Mouse (Mus musculus): ENCODE measurements around the gene Klf13.

Klf13 gene

DNA sequence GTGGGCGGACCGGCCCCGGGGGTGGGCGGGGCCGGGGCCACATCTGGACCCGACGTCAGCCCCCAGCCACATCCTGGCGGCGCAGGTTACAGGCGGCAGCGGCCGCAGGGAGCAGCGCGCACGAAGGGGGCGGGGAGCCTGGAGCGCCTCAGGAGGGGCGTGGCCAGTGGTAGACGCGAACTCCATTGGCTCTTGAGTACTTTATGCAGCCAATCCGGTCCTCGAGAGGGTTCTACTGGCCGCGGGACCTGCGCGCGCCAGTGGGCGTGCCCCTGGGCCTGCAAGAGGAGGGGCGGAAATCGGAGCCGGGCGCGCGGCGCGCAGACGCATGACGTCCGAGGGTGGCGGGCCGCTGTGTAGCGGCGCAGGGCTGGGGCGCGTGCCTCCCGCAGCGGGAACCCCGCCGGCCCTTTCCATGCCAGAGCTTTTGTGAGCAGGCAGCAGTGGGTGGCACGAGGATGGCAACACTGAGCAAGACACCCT, at the start of gene Klf13:
Gene Klf13 (minus strand): TSS at position 2 of the 483 bp plus-strand sequence.
- DNase-seq (ENCODE audit: low spot score), result peak; percentile 99

DNA sequence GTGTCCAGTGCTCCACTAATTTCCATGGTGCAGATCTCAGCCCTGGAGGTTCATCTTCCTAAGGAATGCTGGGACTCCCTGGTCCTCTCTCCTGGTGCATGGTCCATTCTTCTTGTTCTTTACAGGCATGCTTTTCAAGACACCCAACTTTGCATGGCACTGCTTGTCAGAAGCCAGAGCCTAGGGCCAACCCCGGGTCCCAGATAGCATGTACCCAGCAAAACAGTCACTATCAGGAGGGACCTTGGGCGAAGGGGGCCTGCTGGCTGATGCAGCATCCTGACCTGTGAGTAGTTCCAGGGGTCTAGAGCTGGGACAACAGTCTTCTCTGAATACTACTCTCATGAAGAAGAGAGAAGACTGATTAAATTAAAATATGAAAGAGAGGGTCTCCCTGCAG, 49.7 kb upstream of the Klf13 start:
- no peak for DNase-seq (ENCODE audit: low spot score)

DNA sequence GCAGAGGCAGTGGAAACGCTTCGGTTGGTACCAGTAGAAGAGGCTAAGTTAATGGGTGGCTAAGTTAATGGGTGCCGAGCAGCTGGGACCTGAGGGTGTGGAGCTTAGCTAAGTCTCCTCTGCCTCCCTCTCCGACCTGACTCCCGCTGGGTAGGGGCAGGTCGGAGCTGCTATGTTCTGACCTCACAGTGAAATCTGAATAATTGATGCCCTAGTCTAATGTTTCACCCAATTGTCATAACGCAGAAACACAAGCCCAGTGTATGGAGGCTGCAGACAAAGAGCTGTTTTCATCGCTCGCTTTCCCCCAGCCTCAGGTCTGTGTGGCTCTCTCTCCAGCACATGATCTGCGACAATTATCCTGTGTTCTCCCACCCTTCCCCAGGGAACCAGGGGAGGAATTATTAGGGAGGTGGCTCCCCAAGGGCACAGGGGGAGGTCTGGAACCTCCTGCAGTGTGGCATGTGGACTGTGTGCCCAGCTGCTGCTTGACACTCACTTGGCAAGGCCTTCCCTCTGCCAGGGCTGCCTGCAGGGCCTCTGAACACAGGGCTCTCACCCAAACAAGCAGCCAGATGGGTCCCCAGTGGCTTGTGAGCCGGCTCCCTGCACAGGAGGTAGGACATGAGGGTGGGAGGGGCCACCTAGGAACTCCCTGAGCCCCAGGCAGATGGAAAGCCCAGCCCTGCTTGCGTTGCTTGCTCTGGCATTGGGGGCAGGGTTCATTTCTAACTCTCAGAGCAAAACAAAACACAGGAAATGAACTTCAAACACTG, 47.9 kb upstream of the Klf13 start:
- peak; percentile 55 for DNase-seq (ENCODE audit: low spot score)

DNA sequence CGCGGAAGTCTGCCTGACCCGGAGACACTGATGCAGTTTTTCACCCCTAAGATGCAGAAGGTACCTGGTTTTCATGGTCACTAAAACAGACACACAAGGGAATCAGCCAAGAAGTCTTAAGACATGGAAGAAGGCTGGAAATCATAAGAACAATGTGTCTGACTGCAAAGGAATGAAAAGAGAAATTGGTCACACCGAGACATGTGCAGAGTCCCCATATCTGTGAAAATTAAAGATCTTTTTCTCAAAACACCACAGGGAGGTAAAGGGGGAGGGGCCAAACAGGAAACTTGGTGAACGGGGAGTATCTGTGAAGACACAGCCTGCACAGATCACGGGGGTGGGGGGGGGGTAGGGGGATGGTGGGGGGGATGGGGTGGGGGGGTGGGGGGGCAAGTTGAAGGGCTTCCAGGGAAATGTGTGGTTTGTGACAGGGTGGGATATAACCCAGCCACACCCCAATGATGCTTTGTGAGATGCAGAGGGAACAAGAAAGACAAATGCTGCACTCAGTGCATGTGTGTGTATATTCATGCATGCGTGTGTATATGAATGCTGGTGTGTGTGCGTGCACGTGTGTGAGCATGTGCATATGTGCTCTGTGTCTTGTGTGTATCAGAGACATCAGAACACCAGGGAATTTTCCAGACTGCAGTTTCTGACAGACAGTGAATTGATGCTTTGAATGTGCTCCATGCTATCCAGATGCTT, 47.1 kb upstream of the Klf13 start:
- no peak for DNase-seq (ENCODE audit: low spot score)

DNA sequence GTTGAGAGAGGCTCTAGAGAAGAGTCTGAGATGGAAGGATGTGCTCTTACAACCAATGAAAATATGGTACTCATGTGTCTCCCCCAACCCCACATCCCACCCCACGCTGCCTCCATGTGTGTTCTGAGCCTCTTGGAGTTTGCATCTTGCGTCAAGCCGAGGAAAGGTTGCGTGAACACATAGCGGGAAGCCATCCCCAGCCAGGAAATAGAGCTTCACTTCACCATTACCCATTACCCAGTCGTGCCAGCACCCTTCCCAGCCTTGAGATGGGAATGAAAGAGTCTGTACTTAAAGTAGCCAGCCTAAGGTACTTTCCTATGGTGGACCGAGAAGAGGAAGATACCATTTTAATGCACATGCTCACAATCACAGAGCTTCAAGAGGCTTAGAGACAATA, 46.6 kb upstream of the Klf13 start:
- DNase-seq (ENCODE audit: low spot score), result no peak

DNA sequence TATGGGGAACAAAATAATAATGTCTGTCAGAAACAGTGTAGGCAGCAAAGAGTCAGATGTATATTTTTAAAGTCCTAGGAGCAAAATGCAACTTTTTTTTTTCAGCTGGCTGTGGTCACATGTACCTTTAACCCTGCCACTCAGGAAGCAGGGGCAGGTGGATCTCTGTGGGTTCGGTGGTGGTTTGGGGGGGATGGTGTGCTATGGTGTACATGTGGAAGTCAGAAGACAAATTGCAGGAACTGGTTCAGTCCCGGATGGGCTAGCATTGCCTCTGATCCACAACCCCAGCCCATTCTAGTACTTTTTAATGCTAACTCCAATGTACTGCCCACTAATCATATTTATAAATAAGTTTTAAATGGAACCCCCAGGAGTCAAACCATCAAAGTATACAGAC, 45.6 kb upstream of the Klf13 start:
- DNase-seq (ENCODE audit: low spot score), result no peak

DNA sequence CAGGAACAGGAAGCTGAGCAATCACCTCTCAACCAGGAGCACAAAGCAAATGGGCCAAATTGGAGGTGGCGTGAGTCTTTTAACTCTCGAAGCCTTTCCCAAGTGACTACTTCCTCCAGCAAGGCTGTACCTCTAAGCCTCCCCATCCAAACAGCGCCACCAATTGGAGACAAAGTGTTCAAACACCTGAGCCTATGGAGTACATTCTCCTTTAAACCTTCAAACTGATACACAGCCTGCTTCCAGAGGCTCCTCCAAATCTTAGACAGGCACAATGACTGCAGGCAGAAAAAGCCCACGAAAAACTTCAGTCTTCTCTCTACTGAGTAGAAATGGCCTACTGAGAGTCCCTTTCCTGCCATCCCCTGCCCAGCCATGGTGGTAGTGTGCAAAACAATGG, 38.9 kb upstream of the Klf13 start:
- no peak for DNase-seq (ENCODE audit: low spot score)

DNA sequence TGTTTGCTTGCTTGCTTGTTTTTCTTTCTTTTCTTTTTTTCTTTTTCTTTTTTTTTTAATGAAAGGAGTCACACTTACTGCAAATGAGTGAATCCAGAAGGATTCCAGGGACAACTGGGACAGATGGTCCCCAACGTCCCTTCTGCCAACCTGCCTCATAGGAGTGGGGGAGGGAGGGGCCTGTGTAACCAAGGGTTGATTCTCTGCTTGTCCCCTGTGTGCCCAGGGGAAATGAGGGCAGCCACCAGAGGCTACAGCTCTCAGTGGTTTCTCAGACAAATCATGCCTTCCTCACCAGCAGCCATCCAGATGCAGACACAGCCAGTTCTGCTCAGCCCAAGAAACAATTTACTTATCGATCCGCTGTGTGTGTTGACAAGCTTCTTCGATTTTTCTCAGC, 32.3 kb upstream of the Klf13 start:
- no peak for DNase-seq (ENCODE audit: low spot score)

DNA sequence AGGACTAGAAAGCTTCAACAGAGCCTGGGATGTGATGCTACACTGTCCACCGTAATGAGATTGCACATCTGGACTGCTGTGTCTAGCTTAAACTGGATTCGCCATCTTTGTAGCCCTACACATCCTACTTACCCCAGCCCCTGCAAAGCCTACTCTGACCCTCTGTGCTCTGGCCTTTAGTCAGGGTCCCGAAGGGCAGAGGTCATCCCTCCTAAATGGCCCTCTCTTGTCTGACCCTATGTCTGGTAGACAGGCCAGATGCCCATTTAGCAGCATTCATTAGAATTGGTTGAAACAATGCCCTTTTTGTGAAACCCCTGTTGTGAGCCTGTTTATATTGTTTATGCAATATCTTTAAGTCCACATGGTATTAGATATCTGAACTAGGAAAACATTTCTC, 31.2 kb upstream of the Klf13 start:
- DNase-seq (ENCODE audit: low spot score), result no peak

DNA sequence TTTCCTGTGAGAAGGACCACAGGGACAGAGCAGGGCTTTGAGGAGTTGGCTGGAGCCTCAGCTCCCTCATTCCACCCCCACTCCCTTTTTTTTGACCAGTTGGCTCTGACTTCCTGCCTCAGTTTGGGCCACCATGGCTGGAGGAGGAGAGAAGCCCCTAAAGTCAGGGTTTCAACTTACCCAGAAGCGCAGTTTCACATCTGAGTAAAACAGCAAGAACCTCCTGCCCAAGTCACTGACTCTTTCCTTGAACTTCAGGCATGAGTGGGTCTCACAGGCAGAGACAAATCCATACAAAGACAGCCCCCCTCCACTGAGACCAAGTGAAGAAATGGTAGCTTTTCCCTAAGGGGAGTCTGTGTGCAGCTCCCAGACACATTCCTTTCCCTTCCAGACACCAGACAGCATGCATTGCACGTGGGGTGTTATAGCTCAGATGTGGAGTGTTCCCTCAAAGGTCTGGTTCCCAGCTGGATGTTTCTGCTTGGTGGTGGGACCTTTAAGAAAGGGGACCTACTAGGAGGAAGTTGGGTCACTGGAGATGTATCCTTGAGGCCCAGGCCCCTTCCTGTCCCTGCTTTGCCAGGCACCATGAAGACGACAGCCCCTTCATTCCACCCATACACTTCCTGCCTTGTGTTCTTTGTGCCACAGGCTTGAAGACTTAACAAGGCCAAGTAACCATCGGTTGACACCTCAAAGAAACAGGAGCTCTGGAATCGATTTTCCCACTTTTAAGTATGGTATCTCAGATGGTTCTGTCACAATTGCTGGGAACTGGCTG, 27.1 kb upstream of the Klf13 start:
- DNase-seq (ENCODE audit: low spot score), result no peak

DNA sequence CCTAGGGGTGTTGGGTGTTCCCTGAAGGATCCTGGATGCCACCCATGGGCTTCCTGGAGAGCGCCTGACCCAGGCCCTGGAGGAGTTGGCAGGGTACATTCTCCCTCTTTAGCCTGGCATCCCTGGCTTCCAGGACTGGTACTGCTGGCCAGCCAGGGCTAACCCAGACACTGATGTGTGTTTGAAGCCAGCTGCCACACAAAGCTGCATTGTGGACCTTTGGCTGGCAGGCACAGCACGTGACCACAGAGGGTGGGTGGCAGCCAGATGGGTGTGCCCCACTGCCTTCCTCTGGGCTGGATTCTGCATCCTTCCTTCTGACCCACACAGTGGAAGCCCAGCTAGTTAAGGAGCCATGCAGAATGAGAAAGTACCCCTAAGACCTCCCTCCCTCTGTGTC, 26.4 kb upstream of the Klf13 start:
- no peak for DNase-seq (ENCODE audit: low spot score)

DNA sequence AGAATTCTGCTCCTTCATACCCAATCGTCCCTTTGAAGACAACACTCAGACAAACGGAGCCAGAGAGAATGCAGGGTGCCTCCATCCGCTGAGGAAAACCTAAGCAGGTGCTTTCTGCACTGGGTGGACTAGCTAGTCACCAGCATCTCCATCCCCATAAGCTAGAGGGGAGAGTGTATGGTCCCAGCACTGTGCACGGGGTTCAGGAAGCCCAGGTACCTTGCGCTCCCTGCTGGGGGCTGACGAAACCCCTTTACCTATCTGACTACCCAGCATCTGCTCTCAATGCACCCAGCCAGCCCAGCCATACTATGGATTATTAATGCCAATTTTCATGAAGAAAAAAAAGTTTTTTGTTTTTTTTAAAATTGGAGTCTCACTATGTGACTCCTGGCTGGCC, 25.4 kb upstream of the Klf13 start:
- DNase-seq (ENCODE audit: low spot score), result no peak

DNA sequence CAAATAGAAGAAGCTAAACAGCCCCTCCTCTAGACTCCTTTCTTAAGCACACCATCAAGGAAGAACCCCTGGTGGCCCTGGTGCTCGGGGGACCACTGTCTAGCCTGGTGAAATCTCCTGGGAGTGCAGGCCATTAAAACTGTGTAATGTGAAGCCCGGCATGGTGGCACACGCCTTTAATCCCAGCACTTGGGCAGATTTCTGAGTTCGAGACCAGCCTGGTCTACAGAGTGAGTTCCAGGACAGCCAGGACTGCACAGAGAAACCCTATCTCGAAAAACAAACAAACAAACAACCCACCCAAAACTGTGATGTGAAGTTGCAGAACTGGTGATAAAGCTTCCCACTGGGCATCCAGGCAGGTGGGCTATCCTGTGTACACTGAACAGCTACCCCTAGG, 24.9 kb upstream of the Klf13 start:
- DNase-seq (ENCODE audit: low spot score), result no peak

DNA sequence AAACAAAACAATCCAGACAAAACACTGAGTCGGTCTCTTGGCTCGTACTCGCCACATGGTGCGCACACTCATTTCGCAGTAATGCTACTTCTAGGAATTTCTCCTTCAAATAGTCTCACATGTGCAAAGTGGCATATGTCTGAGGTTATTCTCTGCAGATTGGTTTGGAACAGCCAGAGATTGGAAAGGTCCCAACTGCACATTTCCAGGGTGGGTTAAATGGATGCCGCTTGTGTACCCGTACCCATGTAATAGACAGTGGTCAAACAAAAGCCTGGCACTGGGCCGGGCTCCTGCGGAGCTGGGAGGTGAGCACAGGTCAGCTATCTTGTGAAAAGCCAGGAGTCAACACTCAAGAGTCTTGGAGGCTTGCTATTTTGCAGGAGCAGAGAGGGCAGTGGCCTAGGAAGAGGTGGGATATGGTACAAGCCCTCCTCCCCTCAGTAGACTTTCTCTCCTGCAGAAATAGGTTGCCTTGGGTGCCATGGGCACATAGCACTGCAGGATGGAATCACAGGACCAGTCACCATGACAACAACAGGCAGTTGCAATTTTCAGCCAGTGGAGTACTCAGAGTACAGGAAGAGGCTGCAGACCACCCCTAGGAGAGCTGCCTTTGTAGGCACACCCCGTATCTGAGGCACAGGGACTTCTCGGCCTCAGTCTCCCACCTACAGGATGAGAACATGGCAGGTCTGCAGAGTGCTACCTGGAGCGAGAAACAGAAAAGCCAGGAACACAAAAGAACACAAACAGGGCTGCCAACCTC, 19.3 kb upstream of the Klf13 start:
- no peak for DNase-seq (ENCODE audit: low spot score)

DNA sequence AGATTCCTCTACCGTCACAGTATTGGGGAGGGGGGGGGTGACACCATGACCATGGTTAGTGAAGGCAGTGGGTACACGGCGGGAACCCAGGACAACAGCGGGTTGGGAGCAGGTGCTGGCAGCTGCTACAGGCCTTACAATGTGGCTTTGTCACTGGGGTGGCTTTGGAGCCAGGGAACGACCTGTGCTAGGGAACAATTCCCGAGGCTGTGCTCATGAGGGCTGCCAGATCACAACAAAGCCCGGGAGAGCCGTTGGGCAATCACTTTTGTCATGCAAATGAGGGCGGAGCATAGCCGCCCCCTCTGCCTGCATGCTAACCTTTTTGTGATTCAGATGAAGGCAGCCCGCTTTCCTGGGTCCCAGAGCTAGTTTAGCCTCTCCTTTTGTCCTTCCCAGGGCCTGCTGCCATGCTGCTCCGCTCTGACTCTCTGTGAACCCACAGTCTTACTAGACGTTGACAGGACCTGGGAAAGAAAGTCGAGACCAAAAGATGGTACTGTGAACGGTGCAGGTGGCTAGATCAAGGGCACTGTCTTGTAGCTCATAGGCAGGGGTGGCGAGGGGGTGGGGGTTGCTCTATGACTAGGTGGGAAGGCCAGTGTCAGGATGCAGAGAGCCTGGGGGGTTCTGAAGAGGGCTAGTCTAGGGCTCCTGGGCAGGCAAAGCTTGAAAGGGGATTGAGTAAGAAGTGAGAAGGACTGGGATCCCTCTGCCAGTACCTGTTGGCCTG, 18.4 kb upstream of the Klf13 start:
- DNase-seq (ENCODE audit: low spot score), result peak; percentile 11

DNA sequence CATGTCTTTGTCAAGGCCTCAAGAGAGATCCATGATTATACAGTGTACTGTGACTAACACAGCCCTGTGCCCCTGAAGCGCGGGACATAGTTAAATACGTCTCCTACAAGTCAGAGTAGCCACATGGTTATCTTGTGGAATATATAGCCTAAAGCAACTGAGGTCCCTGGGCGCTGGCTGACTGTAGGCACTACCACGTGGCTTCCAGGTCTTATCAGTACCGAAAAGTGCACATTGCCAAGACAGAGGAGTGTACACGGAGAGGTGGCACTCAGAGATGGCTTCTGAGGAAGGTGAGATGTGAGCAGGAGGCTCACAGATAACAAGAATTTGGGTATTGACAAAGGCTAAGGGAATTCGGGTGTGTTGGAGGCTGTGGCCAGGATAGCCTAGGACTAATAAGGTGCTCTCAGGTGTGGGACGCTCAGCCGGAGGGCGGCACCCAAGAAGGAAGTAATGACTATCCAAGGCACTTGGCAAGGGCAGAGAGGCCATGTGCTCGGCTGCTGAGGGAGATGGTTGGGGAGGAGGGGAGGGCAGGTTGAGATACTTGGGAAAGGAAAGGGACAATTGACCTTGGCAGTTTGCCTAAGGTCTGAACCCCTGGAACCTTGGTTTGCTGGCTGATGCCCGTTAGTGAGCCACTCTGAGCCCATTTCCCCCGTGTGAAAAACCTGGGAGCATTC, 17.6 kb upstream of the Klf13 start:
- DNase-seq (ENCODE audit: low spot score), result no peak

DNA sequence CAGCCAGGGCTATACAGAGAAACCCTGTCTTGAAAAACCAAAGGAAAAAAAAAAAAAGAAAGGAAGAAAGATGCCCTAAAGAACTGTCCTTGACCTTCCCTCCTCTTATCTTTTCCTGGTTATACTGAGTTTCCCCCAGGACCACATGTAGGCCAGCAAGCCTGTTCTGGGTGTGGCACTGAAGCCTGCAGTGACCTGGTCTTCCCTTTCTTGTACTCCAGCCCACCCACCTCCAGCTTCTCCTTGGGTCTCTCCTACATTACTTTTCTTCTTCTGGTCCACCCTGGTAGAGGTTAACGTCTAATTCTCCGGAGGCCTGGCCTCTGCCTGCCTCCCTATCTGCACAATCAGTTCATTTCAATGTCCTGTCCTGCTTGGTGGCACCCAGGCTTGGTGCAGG, 16.7 kb upstream of the Klf13 start:
- DNase-seq (ENCODE audit: low spot score), result no peak

DNA sequence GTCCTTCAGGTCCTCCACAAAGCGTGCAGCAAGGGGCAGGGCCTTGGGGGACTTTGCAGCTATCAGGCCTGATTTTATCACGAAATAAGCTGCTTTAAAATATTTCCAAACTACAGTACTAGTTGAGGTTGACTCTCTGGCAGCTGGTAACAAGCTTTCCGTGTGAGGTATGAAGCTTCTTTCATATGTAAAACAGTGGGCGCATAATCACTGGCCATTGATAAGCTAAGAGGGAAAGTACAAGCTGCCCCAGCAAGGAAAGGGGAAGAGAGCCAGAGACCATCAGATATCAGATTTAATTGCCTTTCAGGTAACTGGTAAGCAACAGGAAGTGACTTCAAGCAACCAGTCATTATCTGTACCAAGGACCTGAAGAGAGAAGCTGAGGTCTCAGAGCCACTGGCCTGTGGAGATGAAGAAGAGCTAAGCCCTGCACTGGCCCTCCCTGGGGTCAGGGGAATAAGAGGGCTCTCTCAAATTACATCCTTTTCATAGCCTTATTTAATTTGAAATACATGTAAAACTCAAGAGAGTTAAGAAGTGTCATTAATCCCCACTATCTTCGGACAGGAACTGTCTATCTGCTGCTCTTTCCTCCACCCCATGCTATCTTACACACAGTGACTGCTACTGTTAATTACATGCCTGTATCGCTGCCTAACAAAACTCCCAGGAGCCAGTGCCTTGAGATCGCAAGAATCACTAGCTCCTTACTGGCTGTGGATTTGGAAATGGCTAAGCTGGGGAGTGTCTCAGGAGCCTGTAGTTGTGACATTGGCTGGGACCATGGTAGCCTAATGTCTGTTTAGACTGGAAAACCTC, 13.6 kb upstream of the Klf13 start:
- DNase-seq (ENCODE audit: low spot score), result no peak

DNA sequence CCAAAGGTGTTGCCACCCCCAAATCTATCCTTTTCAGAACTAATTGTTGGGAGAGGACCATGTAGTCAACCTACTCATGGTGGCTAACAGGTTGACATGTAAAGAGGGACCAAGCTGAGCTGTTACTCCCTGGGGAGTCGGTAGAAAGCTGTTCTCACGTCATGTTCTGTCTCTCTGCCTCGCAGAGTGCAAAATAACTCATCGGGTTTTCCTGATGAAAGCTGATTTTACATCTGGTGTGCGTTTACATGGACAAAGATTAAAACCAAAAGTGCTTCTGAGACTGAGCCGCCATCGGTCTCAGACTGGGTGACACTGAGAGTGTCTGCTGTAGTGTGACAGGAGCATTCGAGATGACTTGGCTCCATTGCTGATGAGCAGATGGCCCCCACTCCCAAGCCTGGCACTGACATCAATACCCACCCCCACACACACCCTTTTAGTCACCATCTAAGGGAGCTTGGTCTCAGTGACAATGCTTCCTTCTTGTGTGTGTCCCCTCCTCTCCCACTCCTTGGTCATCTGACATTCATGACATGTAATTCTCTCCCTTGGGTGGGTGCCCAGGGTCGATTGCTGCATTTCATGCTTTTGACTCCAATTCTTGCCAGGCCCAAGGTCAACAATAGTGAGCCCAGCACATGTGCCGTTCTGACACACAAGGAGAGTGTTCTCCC, 12.4 kb upstream of the Klf13 start:
- no peak for DNase-seq (ENCODE audit: low spot score)

Measured in yolk sac, embryonic 10.5 days (tissue).